Mouse (Mus musculus) cerebellum, adult 2 months (tissue): Measurements from ENCODE around the gene Slc6a16.

Experiments
- CTCF ChIP-seq: fragments of 200-500 bp; IDR thresholded peaks from 2 replicates; pipeline ENCODE4 v1.5.1; 2011; ENCODE audit warnings: low read depth, mild to moderate bottlenecking, control low read depth, low read length, moderate library complexity, borderline replicate concordance; ENCODE audit not compliant: insufficient read depth
- POLR2A ChIP-seq: fragments of 200-500 bp; IDR thresholded peaks from 2 replicates; pipeline ENCODE4 v1.6.1; 2011; ENCODE audit warnings: low read length, control low read depth, borderline replicate concordance; ENCODE audit not compliant: insufficient read depth

DNA sequence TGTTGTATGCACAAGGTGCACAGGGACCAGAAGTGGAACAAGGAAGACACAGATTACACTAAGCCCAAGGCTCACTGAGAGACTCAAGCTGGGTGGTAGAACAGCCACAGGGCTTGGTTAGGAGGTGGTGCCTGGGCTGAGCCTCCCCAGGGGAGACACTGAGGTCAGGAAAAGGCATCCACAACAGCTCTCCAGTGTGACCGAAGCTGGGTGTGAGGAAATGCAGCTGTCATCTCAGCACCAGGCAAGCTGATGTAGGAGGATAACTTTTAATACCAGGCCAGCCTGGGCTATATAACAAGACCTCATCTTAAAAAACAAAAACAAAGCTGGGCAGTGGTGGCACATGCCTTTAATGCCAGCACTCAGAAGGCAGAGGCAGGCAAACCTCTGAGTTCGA, 49.7 kb upstream of the Slc6a16 start:
- TF ChIP-seq POLR2A (no peak), CTCF (no peak)
